Mouse (Mus musculus) kidney, adult 2 months (tissue): ENCODE measurements at regions not wholly inside any gene's neighbourhood (a gene's known extent, or its start where the extent isn't known, plus 50 kb on each side); places are given as distances from the start of the nearest gene placed in this dataset.

ENCODE experiments used
- CTCF ChIP-seq: fragments of 200-500 bp; conservative IDR thresholded peaks from 2 replicates; pipeline ENCODE4 v1.5.1; 2011; ENCODE audit warnings: low read depth, mild to moderate bottlenecking, control low read depth, low read length, moderate library complexity, mixed read lengths; ENCODE audit not compliant: insufficient read depth, insufficient read length
- POLR2A ChIP-seq: fragments of 200-500 bp; IDR thresholded peaks from one replicate; pipeline ENCODE4 v1.6.1; 2011; ENCODE audit warnings: low read depth, low read length, control low read depth

DNA sequence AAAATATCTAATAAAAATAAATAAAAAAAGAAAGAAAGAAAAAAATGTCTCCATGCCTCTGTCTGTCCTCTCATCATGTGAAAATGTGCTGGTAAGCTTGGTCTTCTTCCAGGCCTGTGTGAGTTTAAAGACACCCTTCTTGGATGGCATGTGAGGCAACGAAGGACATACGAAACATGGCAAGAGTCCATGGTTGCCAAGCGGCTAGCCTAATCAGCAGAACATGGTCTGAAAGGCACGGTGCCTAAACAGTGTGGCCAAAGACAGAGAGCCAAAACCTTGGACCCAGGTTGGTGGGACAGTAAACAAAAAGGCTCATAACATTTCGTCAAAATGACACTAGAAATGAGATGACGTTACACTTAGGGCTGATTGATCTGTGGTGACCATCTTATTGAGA, 1344.7 kb upstream of the A1bg start:
- no peak for TF ChIP-seq CTCF
- no peak for TF ChIP-seq POLR2A
